8 mouse cellular contexts compared by ENCODE assay signal in genomic region chr3:97076412-97076811, GRCm38 (mm10).
DNase-seq lines count a peak whose midpoint lies in the region; ATAC-seq and TF ChIP-seq lines count a peak whose summit lies in the region.

No protein-coding gene starts in this region.

- no peak overlapping the region for H3K4me2 ChIP-seq in liver, embryonic 11.5 days
- no peak overlapping the region for H3K4me2 ChIP-seq in kidney, postnatal 0 days (ENCODE audit: low read length)
- H3K4me2 ChIP-seq in midbrain, embryonic 15.5 days, result no peak overlapping the region
- no peak overlapping the region for H3K4me2 ChIP-seq in hindbrain, embryonic 11.5 days (replicated peaks; ENCODE audit: low read depth, low read length)

- peak; percentile 17 for DNase-seq in liver
- no peak for DNase-seq in liver, embryonic 11.5 days (ENCODE audit: low spot score)
- DNase-seq in adrenal gland, postnatal 14 days, result peak; percentile 69
- peak; percentile 92 for DNase-seq in heart, adult 11 months
- DNase-seq in kidney, postnatal 0 days (ENCODE audit: low spot score), result no peak
- no peak for DNase-seq in hindbrain, embryonic 11.5 days (ENCODE audit: low spot score)

- no peak for ATAC-seq in liver, embryonic 11.5 days (replicated peaks; ENCODE audit: low FRiP score)
- no peak for ATAC-seq in kidney, postnatal 0 days (replicated peaks; ENCODE audit: low FRiP score, low read depth)
- peak; percentile 90 for ATAC-seq in megakaryocyte-erythroid progenitor cell, adult 5-6 weeks (replicated peaks; ENCODE audit: low FRiP score, low TSS enrichment, poor library complexity, severe bottlenecking)
- no peak for ATAC-seq in midbrain, embryonic 15.5 days (replicated peaks)
- ATAC-seq in hindbrain, embryonic 11.5 days (ENCODE audit: low FRiP score), result no peak

- H3K36me3 ChIP-seq in liver, embryonic 11.5 days (ENCODE audit: control insufficient read depth, insufficient read depth, low read length), result no peaks in the 10 kb centered on the region
- no peaks in the 10 kb centered on the region for H3K36me3 ChIP-seq in kidney, postnatal 0 days (ENCODE audit: insufficient read depth, low read length)
- H3K36me3 ChIP-seq in midbrain, embryonic 15.5 days (replicated peaks), result no peaks in the 10 kb centered on the region
- H3K36me3 ChIP-seq in hindbrain, embryonic 11.5 days (ENCODE audit: control insufficient read depth, insufficient read depth, low read length), result no peaks in the 10 kb centered on the region

- WGBS in liver, embryonic 11.5 days, result 45% methylated on average over 6 of the region's 6 CpGs
- 48% methylated on average over 6 of the region's 6 CpGs for WGBS in kidney, postnatal 0 days
- WGBS in midbrain, embryonic 15.5 days, result 38% methylated on average over 6 of the region's 6 CpGs
- WGBS in hindbrain, embryonic 11.5 days, result 62% methylated on average over 6 of the region's 6 CpGs

- no peaks in the 10 kb centered on the region for H3K4me1 ChIP-seq in liver, embryonic 11.5 days (replicated peaks; ENCODE audit: control insufficient read depth, insufficient read depth, low read length)
- H3K4me1 ChIP-seq in kidney, postnatal 0 days (replicated peaks; ENCODE audit: insufficient read depth, low read length), result peaks cover 4% of the 10 kb centered on the region; the same call in 1 of the 2 replicates
- H3K4me1 ChIP-seq in midbrain, embryonic 15.5 days, result no peaks in the 10 kb centered on the region
- H3K4me1 ChIP-seq in hindbrain, embryonic 11.5 days (replicated peaks; ENCODE audit: control insufficient read depth, insufficient read depth, low read length), result no peaks in the 10 kb centered on the region

- H3K9ac ChIP-seq in liver, embryonic 11.5 days (ENCODE audit: low read depth, low read length), result no peak overlapping the region
- no peak overlapping the region for H3K9ac ChIP-seq in kidney, postnatal 0 days (ENCODE audit: low read depth, low read length)
- H3K9ac ChIP-seq in midbrain, embryonic 15.5 days, result no peak overlapping the region
- H3K9ac ChIP-seq in hindbrain, embryonic 11.5 days (ENCODE audit: low read depth, low read length), result no peak overlapping the region

- no peak overlapping the region for H3K4me3 ChIP-seq in liver, embryonic 11.5 days (ENCODE audit: low read depth, low read length)
- H3K4me3 ChIP-seq in kidney, postnatal 0 days (replicated peaks; ENCODE audit: low read depth, low read length), result no peak overlapping the region
- H3K4me3 ChIP-seq in midbrain, embryonic 15.5 days, result no peak overlapping the region
- no peak overlapping the region for H3K4me3 ChIP-seq in hindbrain, embryonic 11.5 days (ENCODE audit: low read depth, low read length)

- TF ChIP-seq CTCF in kidney, postnatal 0 days (IDR thresholded peaks at IDR 0.05; ENCODE audit: low read depth), result peak; percentile 64

- H3K27ac ChIP-seq in liver, embryonic 11.5 days (ENCODE audit: low read depth, low read length), result no peak overlapping the region
- no peak overlapping the region for H3K27ac ChIP-seq in kidney, postnatal 0 days
- H3K27ac ChIP-seq in midbrain, embryonic 15.5 days, result no peak overlapping the region
- no peak overlapping the region for H3K27ac ChIP-seq in hindbrain, embryonic 11.5 days (ENCODE audit: low read depth, low read length)

- H3K27me3 ChIP-seq in liver, embryonic 11.5 days (replicated peaks; ENCODE audit: control insufficient read depth, insufficient read depth, low read length), result no peaks in the 10 kb centered on the region
- H3K27me3 ChIP-seq in kidney, postnatal 0 days (ENCODE audit: insufficient read depth, low read length), result no peaks in the 10 kb centered on the region
- H3K27me3 ChIP-seq in midbrain, embryonic 15.5 days (replicated peaks), result no peaks in the 10 kb centered on the region
- no peaks in the 10 kb centered on the region for H3K27me3 ChIP-seq in hindbrain, embryonic 11.5 days (ENCODE audit: control insufficient read depth, insufficient read depth, low read length)

- no peaks in the 10 kb centered on the region for H3K9me3 ChIP-seq in liver, embryonic 11.5 days (ENCODE audit: control insufficient read depth, low read length)
- no peaks in the 10 kb centered on the region for H3K9me3 ChIP-seq in kidney, postnatal 0 days (replicated peaks; ENCODE audit: low read length)
- no peaks in the 10 kb centered on the region for H3K9me3 ChIP-seq in midbrain, embryonic 15.5 days
- no peaks in the 10 kb centered on the region for H3K9me3 ChIP-seq in hindbrain, embryonic 11.5 days (ENCODE audit: control insufficient read depth, low read length)

Comparison
In these comparisons a context has a peak if more than half of its experiments do, and no peak if none do; other contexts are left out.
1. DNase-seq: peak in liver (single experiment), adrenal gland, postnatal 14 days (single experiment) and heart, adult 11 months (single experiment); none in liver, embryonic 11.5 days (single experiment), kidney, postnatal 0 days (single experiment) and hindbrain, embryonic 11.5 days (single experiment).